Mouse (Mus musculus) ES-Bruce4 (cell line): ENCODE measurements around the gene Olfr1500.

Experiments used
- EP300 ChIP-seq: IDR thresholded peaks from 2 replicates; pipeline ENCODE4 v1.6.1; 2011; ENCODE audit warnings: low read depth, low read length; ENCODE audit not compliant: insufficient read depth
- POLR2A ChIP-seq: IDR thresholded peaks from one replicate; pipeline ENCODE4 v1.8.1; 2011; ENCODE audit warnings: low read length; ENCODE audit not compliant: insufficient read depth

DNA sequence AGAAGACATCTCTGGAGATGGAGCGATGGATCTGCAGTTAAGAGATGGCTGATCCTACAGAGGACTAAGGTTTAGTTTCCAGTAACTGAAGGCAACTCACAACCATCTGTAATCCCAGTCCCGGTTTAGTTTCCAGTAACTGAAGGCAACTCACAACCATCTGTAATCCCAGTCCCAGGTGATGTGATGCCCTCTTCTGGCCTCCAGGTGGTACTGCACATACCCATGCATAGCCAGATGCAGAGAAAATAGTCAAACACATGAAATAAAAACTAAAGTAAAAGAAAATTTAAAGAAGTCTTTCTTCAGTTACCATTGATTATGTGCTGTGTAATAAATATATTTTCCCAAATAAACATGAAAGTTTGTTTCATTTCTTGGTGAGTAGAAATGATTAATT, 17.5 kb downstream of the Olfr1500 start:
- TF ChIP-seq EP300 (no peak), POLR2A (no peak)
